Mouse (Mus musculus) frontal cortex, postnatal 10 days (tissue): ENCODE results near the gene Kif13a.

Experiments
- DNase-seq, 2 experiments: peaks; one replicate each; pipeline ENCODE4 v3.0.0; 2022; ENCODE audit warnings: low spot score in 2 of 2, mixed read lengths in 1 of 2

The Kif13a gene

DNA sequence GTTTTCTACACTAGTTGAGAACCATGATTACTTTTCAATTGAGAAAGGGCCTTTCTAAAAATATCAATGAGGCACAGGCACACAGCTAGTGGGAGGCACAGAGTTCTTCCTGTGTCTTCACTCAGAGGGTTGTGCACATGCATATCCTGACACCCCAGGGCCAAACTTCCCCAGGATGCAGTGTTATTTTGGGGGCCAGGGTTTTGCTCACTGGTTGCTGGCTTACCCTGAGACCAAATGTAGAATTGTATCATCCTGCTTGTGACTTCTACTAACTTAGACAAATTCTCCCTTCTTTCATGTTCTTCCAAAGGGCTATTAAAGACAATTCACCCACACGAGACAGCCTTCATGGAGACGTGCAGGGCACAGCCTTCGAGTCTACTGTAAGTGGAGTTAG, 45.7 kb downstream of the Kif13a start:
- DNase-seq, result no peak

- DNase-seq, result no peak
Observed at GRCm38 (mm10) chr13:46883381-46883780, 46.3 kb downstream of the Kif13a start.

- no peak for DNase-seq
Observed at GRCm38 (mm10) chr13:46880736-46881135, 48.9 kb downstream of the Kif13a start.

DNA sequence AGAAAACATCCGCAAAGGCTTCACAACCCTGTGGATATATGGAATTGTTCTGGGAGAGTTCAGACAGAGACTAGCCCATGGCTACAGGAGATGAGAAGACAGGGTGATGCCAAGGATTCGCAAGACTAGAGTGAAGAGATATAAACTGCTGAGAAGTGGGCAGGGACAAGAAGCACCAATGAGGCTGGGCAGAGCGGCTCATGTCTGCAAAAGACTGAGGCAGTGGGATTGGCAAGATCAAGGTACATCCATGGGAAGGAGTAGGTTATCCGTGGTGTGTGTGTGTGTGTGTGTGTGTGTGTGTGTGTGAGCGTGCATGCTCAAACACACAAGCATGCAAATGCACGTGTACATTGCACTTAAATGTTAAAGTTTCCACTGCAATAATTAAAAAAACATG, 49.4 kb downstream of the Kif13a start:
- DNase-seq, result no peak

DNA sequence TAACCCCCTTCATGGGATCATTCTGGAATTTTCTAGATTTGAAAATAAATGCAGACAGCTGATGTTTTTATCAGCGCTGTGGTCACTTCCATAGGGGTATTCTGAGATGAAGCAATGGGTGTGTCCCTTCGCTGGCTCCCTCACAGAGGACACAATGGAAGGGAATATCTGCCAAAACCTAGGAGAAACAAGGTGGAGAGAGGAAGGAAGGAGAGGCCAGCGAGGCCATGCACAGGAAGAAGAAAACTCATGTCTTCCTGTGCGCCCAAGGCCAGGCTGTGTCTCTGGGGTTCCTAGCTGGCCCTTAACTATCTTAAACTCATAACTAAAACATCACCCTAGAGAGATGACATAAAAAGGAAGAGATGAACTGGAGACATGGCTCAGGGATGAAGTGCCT, 52.6 kb downstream of the Kif13a start:
- no peak for DNase-seq

DNA sequence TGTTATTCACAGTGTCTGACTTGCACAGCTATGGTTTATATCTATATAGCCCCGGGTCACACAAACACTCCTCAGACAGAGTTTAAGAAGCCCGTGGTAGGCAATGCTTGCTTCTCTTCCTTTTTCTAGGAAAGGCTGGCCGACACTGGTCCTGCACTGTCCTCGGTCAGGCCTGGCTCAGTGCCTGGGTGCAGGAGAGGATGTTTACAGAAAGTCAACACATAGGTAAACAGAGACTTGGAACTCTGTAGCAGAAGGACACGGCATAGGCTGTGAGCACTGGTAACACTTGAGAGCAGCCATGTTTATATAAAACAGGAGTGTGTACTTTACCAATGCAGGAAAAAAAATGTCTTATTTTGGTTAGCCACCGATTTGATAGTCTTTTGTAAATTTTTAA, 54.3 kb downstream of the Kif13a start:
- DNase-seq, result no peak

DNA sequence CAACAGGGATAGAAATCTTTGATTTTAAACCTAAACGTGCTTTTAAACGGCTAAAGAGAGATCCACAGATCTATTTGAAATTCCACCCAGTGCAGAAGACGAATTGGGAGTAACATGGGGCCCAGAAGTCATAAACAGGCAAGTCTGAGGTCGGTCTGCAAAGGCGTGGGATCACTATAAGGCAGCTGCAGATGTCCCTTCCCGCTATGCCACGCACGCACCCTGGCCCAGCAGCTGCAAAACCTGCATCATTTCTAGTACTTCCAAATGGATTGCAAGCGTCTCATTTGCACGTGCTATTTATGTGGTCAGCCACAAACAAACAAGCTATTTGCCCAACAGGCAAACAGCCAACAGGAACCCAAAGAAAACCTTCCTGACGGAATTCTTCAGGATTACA, 56.9 kb downstream of the Kif13a start:
- no peak for DNase-seq

- peak; percentile 30 to 36 for DNase-seq
Observed at GRCm38 (mm10) chr13:46872194-46872593, 57.5 kb downstream of the Kif13a start.

DNA sequence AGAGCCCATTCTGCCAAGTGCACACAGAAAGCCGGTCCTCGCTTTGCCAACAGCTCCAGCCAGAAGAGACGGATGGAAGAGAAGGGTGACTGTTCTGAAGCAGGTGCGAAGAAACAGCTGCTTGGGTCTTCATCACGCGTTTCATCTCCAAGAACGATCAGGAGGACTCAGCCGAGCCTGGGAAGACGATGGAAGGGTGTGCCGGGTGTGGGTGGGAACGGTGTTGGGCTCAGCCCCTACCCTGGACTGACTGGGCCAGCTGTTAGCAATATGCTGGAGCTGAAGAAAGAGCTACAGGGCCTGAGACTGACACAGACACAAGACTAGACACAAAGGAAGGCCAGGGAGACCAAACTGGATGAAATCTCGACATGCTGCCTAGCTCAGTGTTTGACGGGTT, 60.2 kb downstream of the Kif13a start:
- no peak for DNase-seq

GRCm38 (mm10) chr13:46863169-46863748, 66.4 kb downstream of the Kif13a start:
- no peak for DNase-seq

DNA sequence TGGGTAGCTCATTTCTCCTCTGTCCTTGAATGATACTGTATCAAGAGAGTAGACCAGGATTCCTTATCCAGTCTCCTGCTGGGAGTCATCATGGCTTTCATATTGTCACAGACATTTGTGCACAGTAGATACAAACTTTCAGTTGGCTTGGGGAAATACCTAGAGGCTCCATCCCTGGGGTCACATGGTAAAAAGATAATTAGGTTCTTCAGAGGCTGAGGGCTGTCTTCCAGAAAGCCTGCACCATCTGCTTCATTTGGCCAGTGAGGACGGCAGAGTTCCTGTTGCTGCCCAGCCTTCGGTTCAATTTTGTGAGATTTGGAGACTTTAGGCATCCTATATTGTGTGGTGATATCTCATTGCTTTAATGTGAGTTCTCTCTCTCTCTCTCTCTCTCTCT, 69.8 kb downstream of the Kif13a start:
- DNase-seq, result no peak

DNA sequence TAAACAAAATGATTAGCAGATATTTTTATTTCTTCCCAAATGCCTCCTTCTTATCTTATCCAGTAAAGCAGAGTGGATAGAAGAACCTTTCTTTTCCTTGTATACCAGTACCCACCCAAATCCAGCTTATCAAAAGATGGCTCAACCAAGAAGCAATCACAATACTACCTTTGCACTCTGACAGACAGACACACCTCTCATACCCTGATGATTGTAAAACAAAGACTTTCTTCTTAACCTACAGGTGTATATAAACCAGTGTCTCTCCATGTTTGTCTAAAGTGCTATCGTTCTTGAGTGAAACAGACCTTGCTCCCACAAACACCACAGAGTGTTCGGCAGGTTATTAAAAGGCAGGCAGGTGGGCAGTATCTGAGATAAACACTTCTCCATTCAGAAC, 70.5 kb downstream of the Kif13a start:
- DNase-seq, result no peak

DNA sequence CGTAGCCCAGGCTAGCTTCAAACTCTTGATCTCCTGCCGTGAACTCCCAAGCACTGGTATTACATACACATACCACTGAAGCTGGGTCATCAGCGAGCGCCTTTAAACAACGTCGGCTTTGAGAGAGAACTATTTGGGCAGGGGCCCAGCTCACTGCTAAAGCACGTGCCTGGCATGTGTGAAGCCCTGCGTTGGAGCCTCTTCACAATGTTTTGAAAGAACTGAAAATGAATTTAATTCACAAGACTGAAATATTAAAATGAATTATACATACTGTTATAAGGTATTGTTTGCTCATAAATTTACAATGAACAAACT, 70.9 kb downstream of the Kif13a start:
- no peak for DNase-seq

DNA sequence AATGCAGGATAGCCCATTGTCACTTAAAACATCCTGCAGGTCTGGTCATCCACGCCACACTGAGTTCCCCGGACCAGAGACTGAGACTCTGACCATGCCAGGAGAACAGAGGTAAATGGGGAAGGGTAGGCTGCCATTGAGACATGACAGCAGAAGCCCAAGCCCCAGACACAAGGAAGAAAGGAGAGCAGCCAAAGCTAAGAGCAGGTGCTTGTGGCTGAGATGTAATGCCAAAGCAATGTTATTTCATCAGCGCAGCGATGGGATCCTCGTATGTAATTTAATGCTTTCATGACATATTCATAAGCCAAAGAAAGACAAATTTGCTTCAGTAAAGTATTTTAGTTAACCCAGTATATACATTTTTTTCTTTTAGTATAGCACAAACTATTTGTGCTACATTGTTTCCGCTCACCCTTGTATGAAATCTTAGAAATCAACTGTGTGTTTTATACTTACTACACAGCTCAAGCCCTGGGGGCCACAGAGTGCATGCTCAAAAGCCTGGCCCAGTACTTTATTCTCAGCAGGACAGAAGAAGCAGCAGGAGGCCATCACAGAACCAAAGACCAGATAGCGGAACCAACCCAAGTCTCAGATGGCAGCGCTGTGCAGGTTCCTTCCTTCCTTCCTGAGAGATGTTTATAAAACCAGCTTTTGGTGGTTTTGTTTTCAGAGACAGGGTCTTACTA, 71.4 kb downstream of the Kif13a start:
- no peak for DNase-seq

DNA sequence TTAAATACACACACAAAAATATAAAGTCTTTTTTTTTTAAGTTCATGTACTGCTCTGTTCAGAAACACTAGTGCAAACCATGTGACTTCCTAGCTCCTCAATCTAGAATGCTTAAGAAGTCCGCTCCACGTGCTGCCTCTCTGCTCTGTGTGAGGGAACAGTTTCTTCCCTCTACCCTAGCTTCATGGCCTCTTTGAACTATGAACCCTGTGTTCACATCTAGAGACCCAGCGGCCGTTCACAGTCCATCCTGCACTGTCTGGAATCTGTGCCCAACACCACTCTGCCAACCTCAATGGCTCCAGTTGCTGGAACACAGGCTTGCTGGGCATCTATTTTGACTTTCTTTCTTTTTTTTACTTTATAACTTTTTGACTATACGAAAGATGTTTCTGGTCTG, 75.2 kb downstream of the Kif13a start:
- DNase-seq, result no peak

DNA sequence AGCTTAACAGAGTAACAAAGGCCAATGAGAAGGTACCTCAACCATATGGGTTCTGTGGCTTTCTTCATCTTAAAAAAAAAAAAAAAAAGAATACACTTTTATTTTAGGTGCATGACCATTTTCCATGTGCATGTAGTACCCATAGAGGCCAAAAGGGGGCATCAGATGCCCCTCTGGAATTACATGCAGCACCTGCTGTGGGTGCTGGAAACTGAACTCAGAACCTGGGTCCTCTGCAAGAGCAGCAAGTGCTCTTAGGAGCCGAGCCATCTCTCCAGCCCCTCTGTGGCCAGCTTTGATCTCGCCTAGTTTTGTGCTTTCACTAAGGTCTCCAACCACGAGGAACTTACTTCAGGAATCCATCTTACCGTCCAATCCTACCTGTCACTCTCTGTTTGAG, 77.2 kb downstream of the Kif13a start:
- DNase-seq, result no peak

DNA sequence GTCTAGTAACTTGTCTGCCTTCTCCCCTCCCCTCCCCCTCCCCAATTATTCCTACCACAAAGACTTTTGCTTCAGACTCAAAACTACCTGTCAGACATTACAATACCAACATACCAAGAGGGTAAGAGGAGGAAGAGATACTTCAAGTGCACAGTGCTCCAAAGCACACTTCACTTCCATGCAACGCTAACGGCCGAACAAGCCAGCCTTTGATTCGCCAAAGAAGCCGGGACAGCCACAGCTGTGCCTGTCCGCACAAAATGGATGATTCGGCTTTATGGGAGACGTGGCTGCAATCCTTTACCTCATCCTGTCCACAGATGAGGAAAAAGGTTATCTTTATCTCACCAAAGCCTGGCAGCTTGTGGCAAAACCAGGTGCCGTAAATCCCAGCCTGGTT, 84.2 kb downstream of the Kif13a start:
- no peak for DNase-seq

GRCm38 (mm10) chr13:46844561-46845235, 85.0 kb downstream of the Kif13a start:
- DNase-seq, result no peak

GRCm38 (mm10) chr13:46843646-46844045, 86.0 kb downstream of the Kif13a start:
- no peak for DNase-seq

DNA sequence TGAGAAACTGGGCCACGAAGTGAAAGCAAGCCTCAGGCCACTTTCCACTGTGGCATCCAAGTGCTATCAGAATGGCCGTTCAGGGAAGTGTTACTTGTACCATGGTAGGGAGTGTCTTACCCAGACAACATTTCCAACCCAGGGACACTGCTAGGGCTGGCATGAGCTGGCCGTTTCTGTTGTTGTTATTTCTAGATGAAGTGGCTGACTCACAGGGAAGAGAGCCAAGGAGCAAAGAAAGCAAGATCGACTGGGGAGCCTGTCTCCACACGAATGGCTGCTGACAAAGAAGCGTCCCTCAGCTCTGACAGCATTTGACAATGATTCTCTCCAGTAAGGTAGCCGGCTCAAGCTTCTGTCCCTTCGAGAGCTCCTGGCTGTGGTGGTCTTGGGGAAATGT, 87.5 kb downstream of the Kif13a start:
- DNase-seq, result no peak

GRCm38 (mm10) chr13:46841668-46842067, 88.0 kb downstream of the Kif13a start:
- DNase-seq, result no peak

GRCm38 (mm10) chr13:46840676-46841075, 89.0 kb downstream of the Kif13a start:
- no peak for DNase-seq

GRCm38 (mm10) chr13:46839236-46839635, 90.4 kb downstream of the Kif13a start:
- no peak for DNase-seq

DNA sequence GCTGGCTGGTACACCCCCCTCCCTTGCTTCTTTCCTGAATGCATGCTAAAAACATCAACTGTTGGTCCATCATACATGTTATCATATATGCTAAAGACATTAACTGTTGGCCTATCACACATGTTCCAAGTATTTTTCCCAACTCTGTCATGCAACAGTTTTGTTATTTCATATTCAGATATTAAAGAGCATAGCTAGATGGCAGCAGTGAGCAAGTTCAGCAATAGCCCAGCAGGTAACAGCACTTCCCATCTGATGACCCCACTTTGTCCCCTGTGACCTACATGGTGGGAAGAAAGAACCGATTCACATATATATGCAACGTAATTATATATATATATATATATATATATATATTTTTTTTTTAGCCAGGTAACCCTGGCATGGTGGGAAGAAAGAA, 91.1 kb downstream of the Kif13a start:
- no peak for DNase-seq
